Mouse (Mus musculus): ENCODE results near the gene Scin. TPM values are rescaled to one million over a fixed set of nuclear protein-coding genes. Genes with fewer than 3 reads are reported as not detected.
A peak's percentile ranks its signal among the peaks of the same experiment; 100 is the strongest.
"Not testable (repeated sequence)": the region's sequence is repeated elsewhere in the genome, so short reads cannot be mapped to it uniquely, and the experiment has no call there.

Scin gene
- 2.4 and 3.7 TPM in 2 replicates for total RNA-seq (2017)

- ATAC-seq (replicated peaks in 1 of 2; ENCODE audit: insufficient read depth in 1 of 2, low FRiP score in 2 of 2, low TSS enrichment in 1 of 2, low read depth in 1 of 2, poor library complexity in 2 of 2, severe bottlenecking in 2 of 2): peak; percentile 66 to 67
Measured at GRCm38 (mm10) chr12:40133573-40134271, at the start of gene Scin. Gene Scin, minus strand, starts transcription at chr12:40134228.

- ATAC-seq (replicated peaks in 1 of 2; ENCODE audit: insufficient read depth in 1 of 2, low FRiP score in 2 of 2, low TSS enrichment in 1 of 2, low read depth in 1 of 2, poor library complexity in 2 of 2, severe bottlenecking in 2 of 2): peak; percentile 42 to 56; a peak in 3 of 4 replicates
Measured at GRCm38 (mm10) chr12:40177089-40177488, 43.1 kb upstream of the Scin start.

GRCm38 (mm10) chr12:40176158-40176557, 42.1 kb upstream of the Scin start:
- no peak for ATAC-seq (replicated peaks in 1 of 2; ENCODE audit: insufficient read depth in 1 of 2, low FRiP score in 2 of 2, low TSS enrichment in 1 of 2, low read depth in 1 of 2, poor library complexity in 2 of 2, severe bottlenecking in 2 of 2)

GRCm38 (mm10) chr12:40175171-40175570, 41.1 kb upstream of the Scin start:
- not testable (repeated sequence) for ATAC-seq (replicated peaks in 1 of 2; ENCODE audit: insufficient read depth in 1 of 2, low FRiP score in 2 of 2, low TSS enrichment in 1 of 2, low read depth in 1 of 2, poor library complexity in 2 of 2, severe bottlenecking in 2 of 2)

- peak; percentile 32 to 37; a peak in 1 of 4 replicates for ATAC-seq (replicated peaks in 1 of 2; ENCODE audit: insufficient read depth in 1 of 2, low FRiP score in 2 of 2, low TSS enrichment in 1 of 2, low read depth in 1 of 2, poor library complexity in 2 of 2, severe bottlenecking in 2 of 2)
Measured at GRCm38 (mm10) chr12:40171637-40172036, 37.6 kb upstream of the Scin start.

GRCm38 (mm10) chr12:40169675-40170074, 35.6 kb upstream of the Scin start:
- no peak for ATAC-seq (replicated peaks in 1 of 2; ENCODE audit: insufficient read depth in 1 of 2, low FRiP score in 2 of 2, low TSS enrichment in 1 of 2, low read depth in 1 of 2, poor library complexity in 2 of 2, severe bottlenecking in 2 of 2)

GRCm38 (mm10) chr12:40164621-40165020, 30.6 kb upstream of the Scin start:
- ATAC-seq (replicated peaks in 1 of 2; ENCODE audit: insufficient read depth in 1 of 2, low FRiP score in 2 of 2, low TSS enrichment in 1 of 2, low read depth in 1 of 2, poor library complexity in 2 of 2, severe bottlenecking in 2 of 2): peak; percentile 80 to 84

- no peak for ATAC-seq (replicated peaks in 1 of 2; ENCODE audit: insufficient read depth in 1 of 2, low FRiP score in 2 of 2, low TSS enrichment in 1 of 2, low read depth in 1 of 2, poor library complexity in 2 of 2, severe bottlenecking in 2 of 2)
Measured at GRCm38 (mm10) chr12:40160777-40161176, 26.7 kb upstream of the Scin start.

GRCm38 (mm10) chr12:40154188-40154587, 20.2 kb upstream of the Scin start:
- no peak for ATAC-seq (replicated peaks in 1 of 2; ENCODE audit: insufficient read depth in 1 of 2, low FRiP score in 2 of 2, low TSS enrichment in 1 of 2, low read depth in 1 of 2, poor library complexity in 2 of 2, severe bottlenecking in 2 of 2)

- ATAC-seq (replicated peaks in 1 of 2; ENCODE audit: insufficient read depth in 1 of 2, low FRiP score in 2 of 2, low TSS enrichment in 1 of 2, low read depth in 1 of 2, poor library complexity in 2 of 2, severe bottlenecking in 2 of 2): no peak
Measured at GRCm38 (mm10) chr12:40152353-40153069, 18.5 kb upstream of the Scin start.

GRCm38 (mm10) chr12:40147319-40147718, 13.3 kb upstream of the Scin start:
- no peak for ATAC-seq (replicated peaks in 1 of 2; ENCODE audit: insufficient read depth in 1 of 2, low FRiP score in 2 of 2, low TSS enrichment in 1 of 2, low read depth in 1 of 2, poor library complexity in 2 of 2, severe bottlenecking in 2 of 2)

GRCm38 (mm10) chr12:40146510-40146909, 12.5 kb upstream of the Scin start:
- no peak for ATAC-seq (replicated peaks in 1 of 2; ENCODE audit: insufficient read depth in 1 of 2, low FRiP score in 2 of 2, low TSS enrichment in 1 of 2, low read depth in 1 of 2, poor library complexity in 2 of 2, severe bottlenecking in 2 of 2)

- ATAC-seq (replicated peaks in 1 of 2; ENCODE audit: insufficient read depth in 1 of 2, low FRiP score in 2 of 2, low TSS enrichment in 1 of 2, low read depth in 1 of 2, poor library complexity in 2 of 2, severe bottlenecking in 2 of 2): peak; percentile 90 to 92
Measured at GRCm38 (mm10) chr12:40140706-40141105, 6.7 kb upstream of the Scin start.

- ATAC-seq (replicated peaks in 1 of 2; ENCODE audit: insufficient read depth in 1 of 2, low FRiP score in 2 of 2, low TSS enrichment in 1 of 2, low read depth in 1 of 2, poor library complexity in 2 of 2, severe bottlenecking in 2 of 2): no peak
Measured at GRCm38 (mm10) chr12:40139484-40140245, 5.6 kb upstream of the Scin start.

- no peak for ATAC-seq (replicated peaks in 1 of 2; ENCODE audit: insufficient read depth in 1 of 2, low FRiP score in 2 of 2, low TSS enrichment in 1 of 2, low read depth in 1 of 2, poor library complexity in 2 of 2, severe bottlenecking in 2 of 2)
Measured at GRCm38 (mm10) chr12:40134529-40134928, 501 bp upstream of the Scin start.

- ATAC-seq (replicated peaks in 1 of 2; ENCODE audit: insufficient read depth in 1 of 2, low FRiP score in 2 of 2, low TSS enrichment in 1 of 2, low read depth in 1 of 2, poor library complexity in 2 of 2, severe bottlenecking in 2 of 2): peak in 1 of 2 experiments; percentile 12; a peak in 1 of 4 replicates
Measured at GRCm38 (mm10) chr12:40133194-40133572, 845 bp downstream of the Scin start.

GRCm38 (mm10) chr12:40118872-40119271, 15.2 kb downstream of the Scin start:
- no peak for ATAC-seq (replicated peaks in 1 of 2; ENCODE audit: insufficient read depth in 1 of 2, low FRiP score in 2 of 2, low TSS enrichment in 1 of 2, low read depth in 1 of 2, poor library complexity in 2 of 2, severe bottlenecking in 2 of 2)

- ATAC-seq (replicated peaks in 1 of 2; ENCODE audit: insufficient read depth in 1 of 2, low FRiP score in 2 of 2, low TSS enrichment in 1 of 2, low read depth in 1 of 2, poor library complexity in 2 of 2, severe bottlenecking in 2 of 2): no peak
Measured at GRCm38 (mm10) chr12:40117045-40117444, 17.0 kb downstream of the Scin start.
